Mouse (Mus musculus) spleen, postnatal 14 days (tissue): ENCODE measurements at regions not wholly inside any gene's neighbourhood (a gene's known extent, or its start where the extent isn't known, plus 50 kb on each side); places are given as distances from the start of the nearest gene placed in this dataset.
A peak's percentile ranks its signal among the peaks of the same experiment; 100 is the strongest.

Experiments
- DNase-seq, 2 experiments: peaks; one replicate each; pipeline ENCODE4 v3.0.0; 2021 to 2022; ENCODE audit warnings: low spot score in 2 of 2

DNA sequence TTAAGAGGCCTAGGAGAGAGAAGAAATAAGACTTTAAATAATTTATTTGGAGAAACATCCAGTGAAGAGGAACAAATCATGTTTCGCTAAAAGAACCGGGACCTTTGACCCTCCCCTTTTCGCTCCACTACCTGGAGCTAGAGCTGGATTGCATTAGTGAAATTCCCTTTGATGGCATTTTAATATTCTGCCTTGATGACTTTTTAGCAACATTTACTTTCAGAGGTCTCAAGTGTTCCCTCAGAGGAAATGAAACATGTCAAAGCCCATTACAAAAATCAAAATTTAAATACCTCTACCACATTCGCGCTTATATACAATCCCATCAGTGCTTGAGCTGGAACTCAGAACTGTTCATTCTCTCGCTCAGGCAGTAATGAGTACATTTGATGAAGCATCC lies 297.0 kb upstream of the Gm10295 start:
- DNase-seq: no peak

DNA sequence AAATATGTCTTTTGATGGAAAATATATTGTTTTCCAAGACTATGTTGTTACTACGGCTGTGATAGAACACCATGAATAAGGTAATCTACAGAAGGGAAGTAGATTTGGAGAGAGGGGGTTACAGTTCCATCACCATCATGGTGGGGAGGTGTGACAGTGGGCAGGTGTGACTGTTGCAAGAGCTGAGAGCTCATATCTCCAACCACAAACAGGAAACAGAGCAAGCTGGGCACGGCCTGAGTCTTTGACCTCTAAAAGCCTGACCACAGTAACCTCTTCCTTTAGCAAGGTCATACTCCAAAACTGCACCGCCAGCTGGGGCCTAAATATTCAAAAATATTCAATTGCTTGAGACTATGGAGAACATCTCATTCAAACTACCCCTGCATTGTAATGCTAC lies 295.7 kb upstream of the Gm10295 start:
- DNase-seq: no peak

DNA sequence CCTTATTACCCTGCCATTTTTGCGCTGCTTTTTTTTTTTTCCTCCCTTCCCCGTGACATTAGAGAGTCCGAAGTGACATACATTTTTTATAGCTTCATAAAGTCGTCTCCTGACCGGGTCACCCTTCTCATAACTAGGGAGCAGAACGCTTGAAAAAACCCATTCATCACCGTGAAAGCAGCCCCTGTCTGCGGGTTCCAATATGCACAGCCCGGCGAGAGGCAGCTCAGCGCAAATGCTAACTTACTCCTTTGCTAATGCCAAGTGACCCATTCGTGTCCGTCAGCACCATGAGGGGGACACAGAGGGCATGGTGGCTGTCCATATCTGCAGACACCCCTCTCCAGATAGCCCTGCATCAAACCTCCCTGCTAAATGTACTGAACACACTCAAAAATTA lies 271.8 kb upstream of the Gm10295 start:
- no peak for DNase-seq

DNA sequence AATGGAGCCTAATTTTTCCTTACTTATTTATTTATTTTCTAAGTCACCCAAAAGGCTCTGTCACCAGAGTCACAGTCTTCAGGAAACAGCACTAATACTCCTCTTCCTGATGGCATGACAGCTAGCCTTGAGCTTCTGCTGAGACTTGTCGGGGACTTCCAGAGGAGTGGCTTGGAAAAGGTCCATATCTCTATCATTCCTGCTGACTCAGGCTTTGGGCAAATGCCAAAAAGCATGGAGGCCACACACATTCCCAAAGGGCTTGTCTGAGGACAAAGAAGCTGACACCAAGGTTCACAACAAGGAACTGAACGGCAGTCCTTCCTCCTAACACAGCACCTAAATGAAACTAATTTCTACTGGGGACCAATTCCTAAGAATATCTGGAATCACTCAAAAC lies 251.9 kb upstream of the Gm10295 start:
- peak in 1 of 2 experiments; percentile 10 for DNase-seq

DNA sequence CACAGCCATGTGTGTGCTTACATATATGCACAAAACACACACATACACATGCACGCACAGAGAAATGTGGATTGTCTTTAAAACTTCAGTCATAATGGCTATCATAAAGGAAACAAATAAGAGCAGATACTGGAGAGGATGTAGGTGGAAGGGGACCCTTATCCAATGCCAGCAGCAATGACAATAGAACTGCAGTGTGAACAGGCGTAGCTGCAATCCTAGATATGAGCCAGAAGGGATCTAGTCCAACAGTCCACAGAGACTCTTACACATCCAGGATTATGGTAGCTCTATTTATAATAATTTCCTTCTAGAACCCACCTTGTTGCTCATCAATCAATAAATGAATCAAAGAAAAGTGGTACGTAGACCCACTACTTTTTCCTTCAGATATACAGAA lies 245.5 kb upstream of the Gm10295 start:
- no peak for DNase-seq

DNA sequence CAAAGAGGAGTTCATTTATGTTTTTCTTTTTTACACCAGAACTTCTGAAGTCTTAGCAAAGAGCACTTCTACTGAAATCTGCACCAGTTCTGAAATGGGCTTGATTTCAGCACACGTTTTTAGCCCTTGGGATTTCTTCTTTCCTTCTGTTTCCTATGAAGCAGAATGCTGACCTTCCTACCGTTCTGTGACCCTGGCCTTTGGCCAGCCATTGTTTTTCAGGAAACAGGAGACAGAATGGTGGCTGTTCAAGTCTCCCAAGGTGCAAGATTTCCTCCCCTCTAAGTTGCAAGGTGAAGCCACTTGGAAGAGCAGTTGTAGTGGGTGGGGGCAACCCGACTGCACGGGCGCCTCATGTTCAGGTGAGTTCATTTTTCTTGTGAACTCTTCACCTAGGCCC lies 236.3 kb upstream of the Gm10295 start:
- DNase-seq: no peak

DNA sequence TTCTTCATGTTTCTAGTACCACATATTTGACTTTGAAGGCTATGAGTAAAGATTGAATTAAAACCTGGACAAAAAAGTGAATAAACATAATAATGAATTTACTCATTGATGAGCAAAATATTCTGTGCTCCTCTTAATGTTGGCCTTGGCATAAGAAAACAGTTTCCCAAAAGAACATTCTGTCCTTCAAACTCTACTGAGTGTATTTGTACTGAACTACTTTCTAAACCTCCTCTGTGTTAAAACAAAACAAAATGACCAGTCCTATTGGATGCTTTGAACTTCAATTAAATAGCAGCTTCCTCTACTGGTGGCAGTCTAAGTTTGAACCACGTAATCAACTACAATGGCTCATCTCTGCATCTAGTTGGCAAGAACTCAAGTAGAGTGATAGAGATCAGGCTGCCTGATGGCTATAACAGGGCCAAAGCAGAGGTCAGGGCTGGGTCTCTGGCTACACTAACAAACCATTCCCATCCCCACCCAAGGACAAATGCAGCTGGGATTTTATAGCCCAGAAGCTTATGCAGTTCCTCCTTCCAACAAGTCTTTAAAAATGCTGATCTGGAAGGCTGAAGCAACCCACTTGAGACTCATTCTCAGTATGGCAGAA lies 232.3 kb upstream of the Gm10295 start:
- no peak for DNase-seq

DNA sequence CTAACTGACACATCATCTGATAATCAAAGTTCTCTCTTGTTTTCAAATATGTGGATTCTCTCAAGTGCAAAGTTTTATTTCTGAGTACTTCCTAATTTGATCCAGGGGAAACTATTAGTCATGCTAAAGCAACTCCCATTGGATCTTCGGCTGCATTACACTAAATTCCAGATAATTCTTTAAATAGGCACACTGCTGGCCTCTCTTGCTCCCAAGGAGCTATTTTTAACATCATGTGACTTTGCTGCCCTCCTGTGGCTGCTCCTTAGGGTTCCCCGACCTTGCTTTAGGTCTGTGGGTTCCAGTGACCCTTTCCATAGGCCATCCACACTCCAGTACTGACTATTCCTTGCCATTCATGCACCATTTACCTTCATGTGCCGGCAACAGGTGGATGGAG lies 230.5 kb upstream of the Gm10295 start:
- DNase-seq: no peak

DNA sequence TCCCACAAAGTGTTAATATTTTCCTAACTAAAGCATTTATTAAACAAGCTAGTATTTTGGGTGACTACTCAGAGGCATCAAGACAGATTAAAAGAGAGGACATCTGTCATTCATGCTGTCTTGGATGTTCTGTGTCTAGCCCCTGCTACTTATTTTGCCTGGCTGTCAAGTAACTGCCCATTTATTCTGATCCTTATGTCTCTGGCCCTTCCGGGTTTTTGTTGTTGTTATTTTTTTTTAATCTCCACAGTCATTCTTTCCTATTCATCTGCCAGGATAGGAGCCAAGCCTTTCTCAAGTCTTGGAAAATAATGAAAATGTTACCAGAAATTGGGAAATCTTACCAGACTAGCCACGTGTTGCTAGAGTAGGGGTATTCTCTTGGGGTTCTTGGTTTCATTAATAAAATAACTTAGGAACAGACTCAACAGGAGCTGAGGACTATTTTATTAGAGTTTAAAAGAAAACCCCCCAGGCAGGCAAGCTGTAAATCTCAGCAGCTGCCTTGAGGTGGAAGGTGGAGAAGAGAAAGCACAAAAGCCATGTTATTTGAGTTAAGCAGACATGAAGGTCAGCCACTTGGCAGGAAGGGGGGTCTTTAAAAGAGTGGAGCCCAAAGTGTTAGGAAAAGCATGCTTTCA lies 209.1 kb upstream of the Gm10295 start:
- DNase-seq: no peak

DNA sequence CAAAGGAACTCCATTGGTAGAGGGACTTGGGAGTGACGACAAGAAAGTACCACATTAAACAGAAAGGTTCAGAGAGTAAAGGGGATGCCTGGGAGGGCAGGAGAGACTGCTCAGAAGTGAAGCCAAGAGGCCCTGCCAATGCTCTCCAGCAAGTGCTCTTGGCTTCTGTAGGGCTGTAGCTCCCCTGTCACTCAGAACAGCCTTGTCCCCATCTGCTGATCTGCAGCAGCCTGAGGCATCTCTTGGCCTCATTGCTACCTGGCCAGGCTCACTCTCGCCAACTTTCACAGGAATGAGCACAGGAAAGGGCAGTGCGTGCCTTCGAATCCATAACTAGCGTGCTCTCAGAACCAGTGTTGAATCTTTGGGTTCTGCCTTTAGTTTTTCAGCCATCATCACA lies 205.2 kb upstream of the Gm10295 start:
- no peak for DNase-seq

DNA sequence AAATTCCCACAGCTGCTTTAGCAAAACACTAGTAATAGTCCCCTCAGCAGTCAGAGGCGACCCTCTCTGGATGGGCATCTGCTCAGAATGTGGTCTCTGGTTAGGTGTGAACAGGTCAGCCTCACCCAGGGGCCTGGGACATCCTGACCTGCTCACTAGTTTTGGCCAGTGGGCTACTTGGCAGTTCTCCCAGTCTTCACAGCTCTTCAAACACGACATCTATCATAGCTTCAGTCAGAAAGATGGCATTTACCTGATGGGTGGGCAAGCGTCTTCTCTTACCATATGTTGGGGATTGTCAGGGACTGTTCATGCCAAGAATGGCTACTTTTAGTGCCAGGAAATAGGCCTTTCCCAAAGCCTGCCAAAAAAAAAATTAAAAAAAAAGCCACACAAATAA lies 204.2 kb upstream of the Gm10295 start:
- no peak for DNase-seq

DNA sequence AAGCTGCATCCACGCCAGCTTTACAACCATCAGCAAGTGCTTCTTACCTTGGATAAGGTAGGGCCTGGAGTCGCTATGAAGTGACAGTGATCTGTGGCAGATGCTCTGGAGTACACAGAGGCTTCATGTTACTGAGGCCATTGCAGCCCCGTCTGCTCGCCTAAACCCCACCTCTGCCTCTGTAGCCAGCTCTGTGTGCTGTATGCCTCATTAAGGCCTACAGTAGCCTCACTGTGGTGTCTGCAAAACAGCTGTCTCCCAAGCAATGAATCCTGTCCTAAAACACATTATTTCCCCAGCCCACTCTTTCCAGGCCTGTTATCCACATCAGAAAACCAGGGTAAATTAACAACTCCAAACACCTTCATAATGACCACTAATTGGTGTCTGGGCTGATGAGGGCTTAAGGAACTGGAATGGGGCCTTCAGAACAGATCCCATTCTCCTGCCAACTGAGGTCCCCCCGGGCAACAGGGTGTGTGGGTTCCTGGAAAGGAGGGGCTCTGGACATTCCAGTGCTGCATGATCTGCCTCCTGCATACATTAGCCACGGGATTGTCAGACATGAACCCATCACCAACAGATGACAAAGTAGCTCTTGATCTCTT lies 195.4 kb upstream of the Gm10295 start:
- no peak for DNase-seq

DNA sequence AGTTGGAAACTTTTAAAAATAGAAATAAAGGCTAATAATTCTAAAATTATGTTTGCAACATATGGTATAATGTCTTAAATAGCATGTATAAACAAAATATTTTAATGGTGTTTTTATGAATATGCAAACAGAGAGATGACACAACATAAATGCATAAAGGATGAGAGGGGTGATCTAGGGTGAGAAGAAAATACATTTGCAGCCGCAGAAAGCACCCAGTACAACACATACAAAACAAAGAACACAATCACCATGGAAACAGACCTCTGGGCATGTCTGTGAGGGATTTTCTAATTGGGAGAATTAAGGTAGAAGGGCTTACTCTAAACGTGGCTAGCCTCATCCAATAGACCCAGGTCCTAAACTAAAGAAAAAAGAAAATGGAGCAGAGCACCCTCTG lies 190.2 kb upstream of the Gm10295 start:
- DNase-seq: no peak

DNA sequence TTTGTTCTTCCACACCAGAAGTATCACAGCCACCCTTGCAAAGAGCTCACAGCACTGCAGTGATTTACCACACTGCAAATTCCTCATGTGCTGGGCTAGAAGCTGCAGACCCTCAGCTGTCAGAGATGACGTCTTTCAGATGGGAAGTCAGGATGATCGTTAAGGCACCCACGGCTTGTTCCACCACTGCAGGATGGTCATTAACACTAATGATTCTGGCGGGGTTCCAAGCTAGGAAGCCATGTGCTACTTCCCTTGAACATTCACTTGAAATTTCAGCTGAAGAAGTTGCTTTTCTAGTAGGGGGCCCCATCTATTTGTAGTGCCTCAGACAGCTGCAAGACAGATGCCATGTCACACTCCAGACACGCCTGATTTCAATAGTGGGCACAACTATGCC lies 181.8 kb upstream of the Gm10295 start:
- DNase-seq: no peak

DNA sequence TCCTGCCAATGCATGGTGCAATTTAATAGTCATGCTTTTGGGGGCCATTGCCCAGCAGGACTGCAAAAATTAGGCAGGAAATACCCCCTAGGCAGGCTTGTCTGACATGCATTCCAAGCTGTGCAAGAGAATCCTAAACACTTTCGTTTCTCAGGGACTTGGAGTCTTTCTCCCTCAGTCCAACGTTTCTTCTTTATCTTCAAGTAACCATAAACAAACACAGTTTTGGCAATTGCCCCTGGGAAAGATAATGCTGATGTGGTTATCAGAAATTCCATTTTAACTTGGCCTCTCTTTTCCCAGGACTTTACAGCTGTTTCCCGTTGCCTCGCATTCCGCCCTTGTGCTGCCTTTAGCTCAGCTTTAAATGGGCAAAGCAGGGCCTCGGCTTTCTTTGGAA lies 180.2 kb upstream of the Gm10295 start:
- DNase-seq: no peak

DNA sequence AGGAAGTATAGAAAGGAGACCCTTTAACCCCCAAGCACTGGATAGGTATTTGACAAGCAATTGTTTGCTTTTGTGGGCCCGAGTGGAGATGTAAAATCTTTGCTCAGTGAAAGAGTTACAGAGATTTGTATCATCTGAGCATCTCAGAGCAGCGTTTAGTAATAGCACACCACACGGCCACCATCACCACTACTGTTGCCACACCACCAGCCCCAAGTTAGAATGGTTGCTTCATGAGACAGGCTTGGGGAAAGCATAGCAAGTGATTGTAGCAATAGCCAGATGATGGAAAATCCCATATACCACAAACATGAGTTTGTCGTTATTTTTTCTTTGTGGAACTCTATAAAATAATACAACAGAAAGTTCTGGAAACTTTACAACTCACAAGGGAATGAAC lies 179.6 kb upstream of the Gm10295 start:
- no peak for DNase-seq

DNA sequence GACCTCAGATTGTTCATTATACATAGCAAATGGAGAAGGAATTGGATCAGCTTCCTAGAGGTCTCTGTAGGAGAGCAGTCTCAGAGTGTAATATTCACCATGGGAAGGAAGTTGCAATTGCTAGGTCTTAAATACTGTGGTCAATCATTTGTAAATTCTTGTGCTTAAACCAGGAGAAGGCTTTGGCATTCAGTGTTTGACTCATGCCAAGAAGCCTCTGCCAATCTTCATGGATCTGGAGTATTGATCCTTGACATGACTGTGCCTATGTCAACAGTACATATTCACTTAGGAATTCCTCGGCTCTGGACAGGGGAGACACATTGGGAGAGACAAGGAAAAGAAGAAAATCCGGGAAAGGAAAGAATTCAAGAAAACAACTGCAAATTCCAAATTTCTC lies 174.9 kb upstream of the Gm10295 start:
- DNase-seq: no peak

DNA sequence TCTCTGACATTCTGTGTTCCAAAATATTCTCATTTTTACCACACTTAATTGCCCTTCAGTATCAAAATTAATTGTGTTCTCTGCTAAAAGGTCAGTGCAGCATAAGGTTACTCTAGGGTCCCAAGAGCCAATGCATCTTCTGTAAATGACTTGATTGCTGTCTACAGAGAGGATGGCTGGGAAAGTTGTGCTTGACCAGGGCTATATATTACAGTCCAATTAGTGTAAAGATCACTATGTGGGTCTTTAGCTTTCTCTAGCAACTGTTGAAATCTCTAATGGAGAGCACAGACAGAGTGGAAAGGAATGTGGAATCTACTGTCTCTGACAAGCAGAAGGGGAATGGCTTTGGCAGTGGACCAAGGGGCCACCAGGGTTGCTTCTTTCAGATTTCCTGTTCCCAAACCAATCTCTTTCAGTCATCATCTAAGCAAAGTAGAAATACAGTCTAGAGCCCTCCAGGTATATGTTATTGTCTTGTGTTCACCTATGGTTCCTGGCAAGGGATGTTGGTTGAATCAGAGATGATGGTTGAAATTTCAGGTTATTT lies 173.4 kb upstream of the Gm10295 start:
- no peak for DNase-seq

DNA sequence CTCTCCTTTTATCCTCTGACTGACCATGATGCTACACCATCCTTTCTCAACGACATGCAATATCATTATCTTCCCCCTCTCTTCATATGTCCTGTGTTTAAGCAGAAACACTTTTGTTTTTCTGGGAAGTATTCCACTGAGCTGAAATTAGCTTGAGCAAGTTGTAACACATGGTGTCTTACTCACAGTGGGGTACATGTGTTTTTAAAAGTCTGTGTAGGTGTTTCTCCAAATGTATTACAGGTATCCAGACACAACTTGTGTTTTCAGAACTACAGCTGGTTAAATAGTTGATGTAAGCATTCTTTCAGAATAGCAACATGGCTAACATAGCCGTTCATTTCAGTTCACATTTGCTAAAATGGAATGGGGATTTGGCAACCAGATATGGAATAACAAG lies 172.8 kb upstream of the Gm10295 start:
- no peak for DNase-seq

DNA sequence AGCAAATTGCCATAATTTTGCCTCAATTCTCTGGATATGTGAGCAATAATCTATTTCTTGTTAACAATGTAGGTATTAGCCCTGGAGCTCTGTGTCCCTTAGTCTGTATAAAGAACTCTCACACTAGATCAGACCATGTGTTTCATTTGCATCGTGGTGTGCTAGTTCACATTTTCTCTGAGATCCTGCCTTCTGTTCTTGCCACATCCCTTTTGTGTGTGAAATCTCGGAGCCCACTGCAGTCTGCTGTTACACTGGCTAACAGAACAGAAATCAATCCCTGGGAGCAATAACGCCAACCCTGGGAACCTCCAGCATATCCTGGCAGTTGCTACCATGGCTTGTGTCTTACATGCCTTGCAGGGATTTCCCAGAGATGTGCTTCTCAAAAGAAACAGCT lies 156.1 kb upstream of the Gm10295 start:
- DNase-seq: no peak

DNA sequence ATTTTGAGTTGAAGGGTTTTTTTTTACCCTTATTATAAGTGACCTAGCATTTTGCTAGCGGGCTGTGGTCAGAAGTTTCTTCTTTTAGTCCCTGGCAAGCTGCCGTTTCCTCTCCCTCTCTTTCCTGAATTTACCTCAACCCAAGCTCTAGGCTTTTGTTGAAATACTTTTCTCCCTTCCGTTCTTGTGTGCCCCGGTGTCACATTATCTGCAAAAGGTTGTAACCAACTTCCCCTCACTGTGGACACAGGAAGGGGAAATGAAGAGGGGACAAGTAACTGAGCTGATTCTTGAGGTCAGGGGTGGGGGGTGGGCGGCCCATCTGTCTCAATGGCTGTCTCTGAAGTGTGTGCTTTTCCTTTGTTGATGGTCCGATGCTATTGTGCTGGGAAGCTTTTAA lies 149.4 kb upstream of the Gm10295 start:
- DNase-seq: no peak

DNA sequence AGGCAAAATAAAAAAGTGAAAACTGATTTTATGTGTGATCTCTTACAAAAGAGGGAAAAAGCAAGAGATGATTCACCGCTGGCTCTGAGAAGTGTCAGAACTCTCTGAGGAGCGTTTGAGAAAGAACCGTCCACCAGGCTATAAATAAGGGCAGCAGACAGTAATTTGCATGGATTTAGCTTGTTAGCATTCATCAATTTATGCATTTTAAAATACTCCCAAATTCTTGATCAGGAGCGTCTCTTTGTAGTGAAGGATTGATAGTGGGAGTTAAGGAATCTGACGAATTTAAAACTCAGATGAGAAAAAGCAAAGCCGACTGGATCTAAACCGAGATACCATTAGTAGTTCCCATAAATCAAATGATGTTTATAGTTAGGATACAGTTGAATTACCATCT lies 146.8 kb upstream of the Gm10295 start:
- DNase-seq: no peak

DNA sequence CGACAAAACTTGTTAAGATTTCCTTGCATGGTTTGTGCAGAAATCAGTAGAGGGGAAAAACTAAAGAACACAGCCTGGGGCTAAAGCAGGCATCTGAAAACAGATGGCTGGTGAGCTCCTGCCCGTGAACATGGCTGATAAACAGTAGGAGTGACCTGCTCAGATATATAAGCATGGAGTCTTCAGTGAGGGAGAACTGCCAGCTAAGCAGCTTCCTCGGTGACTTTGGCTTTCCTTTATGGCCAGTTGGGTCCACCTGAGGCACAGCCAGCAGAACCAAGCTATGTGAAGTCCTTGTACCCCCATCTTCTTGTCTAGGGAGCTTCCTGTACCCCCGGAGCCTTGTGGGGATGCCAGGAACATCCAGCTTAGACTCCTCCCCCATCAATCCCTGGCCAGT lies 139.8 kb upstream of the Gm10295 start:
- DNase-seq: no peak
